Mouse (Mus musculus) cerebellum, adult 2 months (tissue): ENCODE results near the gene Klhl6.

Experiments
- CTCF ChIP-seq: fragments of 200-500 bp; IDR thresholded peaks from 2 replicates; pipeline ENCODE4 v1.5.1; 2011; ENCODE audit warnings: low read depth, mild to moderate bottlenecking, control low read depth, low read length, moderate library complexity, borderline replicate concordance; ENCODE audit not compliant: insufficient read depth
- POLR2A ChIP-seq: fragments of 200-500 bp; IDR thresholded peaks from 2 replicates; pipeline ENCODE4 v1.6.1; 2011; ENCODE audit warnings: low read length, control low read depth, borderline replicate concordance; ENCODE audit not compliant: insufficient read depth

- TF ChIP-seq CTCF (no peak), POLR2A (no peak)
Observed at GRCm38 (mm10) chr16:19947336-19947735, 35.5 kb downstream of the Klhl6 start.
